Mouse (Mus musculus) embryonic facial prominence, embryonic 12.5 days (tissue): ENCODE data around the gene Bahd1. TPM values are rescaled to one million over a fixed set of nuclear protein-coding genes. Genes with fewer than 3 reads are reported as not detected.
A peak's percentile ranks its signal among the peaks of the same experiment; 100 is the strongest.

Source experiments
- ATAC-seq: fragments of 200-750 bp; cut with Nextera tagmentation; 2 replicates; pipeline ENCODE4 v1.8.0; 2017; ENCODE audit not compliant: insufficient number of reproducible peaks, insufficient read depth, low FRiP score, low TSS enrichment
- H3K27ac ChIP-seq: fragments of 300-500 bp; sonication (generic); 2 replicates; pipeline ENCODE4 v1.5.1; 2016; ENCODE audit warnings: mild to moderate bottlenecking
- H3K27me3 ChIP-seq: fragments of 300-500 bp; sonication (generic); 2 replicates; pipeline ENCODE4 v1.6.1; 2016; ENCODE audit warnings: mild to moderate bottlenecking, moderate library complexity
- H3K36me3 ChIP-seq: fragments of 300-500 bp; sonication (generic); 2 replicates; pipeline ENCODE4 v1.6.1; 2016; ENCODE audit warnings: mild to moderate bottlenecking
- H3K4me1 ChIP-seq: fragments of 300-500 bp; sonication (generic); 2 replicates; pipeline ENCODE4 v1.6.1; 2016
- H3K4me2 ChIP-seq: fragments of 300-500 bp; sonication (generic); replicated peaks from 2 replicates; pipeline ENCODE4 v1.6.1; 2016; ENCODE audit warnings: mild to moderate bottlenecking, moderate library complexity
- H3K4me3 ChIP-seq: fragments of 300-500 bp; sonication (generic); 2 replicates; pipeline ENCODE4 v1.5.1; 2016; ENCODE audit warnings: mild to moderate bottlenecking
- H3K9ac ChIP-seq: fragments of 300-500 bp; sonication (generic); 2 replicates; pipeline ENCODE4 v1.6.1; 2016; ENCODE audit warnings: mild to moderate bottlenecking, moderate library complexity
- H3K9me3 ChIP-seq: fragments of 300-500 bp; sonication (generic); 2 replicates; pipeline ENCODE4 v1.6.1; 2016; ENCODE audit warnings: mild to moderate bottlenecking, moderate library complexity
- WGBS: fragments of 180-500 bp; shearing (Covaris S2); methylation state at CpG from one replicate; pipeline ENCODE4 v1.1.7; 2016; 5-methylcytosine and 5-hydroxymethylcytosine counted together
- polyA plus RNA-seq: library from polyadenylated mRNA; unstranded; fragments of >200 nt; fragmentation: Nextera tagmentation; extraction: Ambion mirVana; gene quantifications from 2 replicates; pipeline ENCODE4 v1.2.1, GENCODE M21; 2016

Bahd1 gene
- polyA plus RNA-seq, 1 experiment from 2014 or later, result 4.1 TPM

DNA sequence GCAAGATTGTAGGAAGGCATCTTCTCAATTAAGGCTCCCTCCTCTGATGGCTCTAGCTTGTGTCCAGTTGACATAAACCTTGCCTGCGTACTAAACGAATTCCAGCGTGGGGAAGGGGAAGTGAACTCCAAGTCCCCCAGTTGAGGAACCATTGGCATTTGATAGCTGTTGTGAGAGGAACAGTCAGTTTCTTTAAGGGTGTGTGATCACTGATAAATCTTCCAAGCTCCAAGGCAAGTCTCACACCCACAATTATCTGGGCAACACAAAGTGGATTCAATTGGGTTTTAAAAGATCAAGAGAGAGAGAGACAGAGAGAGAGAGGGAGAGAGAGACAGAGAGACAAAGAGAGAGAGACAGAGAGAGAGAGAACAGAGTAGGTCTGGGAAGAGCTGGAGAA, 49.5 kb downstream of the Bahd1 start:
- Histone ChIP-seq H3K36me3 (no peaks in the 10 kb centered on the region), H3K27ac (no peak overlapping the region), H3K4me3 (no peak overlapping the region), H3K9ac (no peak overlapping the region), H3K4me2 (no peak overlapping the region), H3K27me3 (no peaks in the 10 kb centered on the region), H3K9me3 (no peaks in the 10 kb centered on the region), H3K4me1 (0 out of 2 replicates have a peak, but pooled peaks cover under 1% of the 10 kb centered on the region)
- no peak for ATAC-seq
- WGBS, result 77% methylated on average over 3 of the region's 3 CpGs

DNA sequence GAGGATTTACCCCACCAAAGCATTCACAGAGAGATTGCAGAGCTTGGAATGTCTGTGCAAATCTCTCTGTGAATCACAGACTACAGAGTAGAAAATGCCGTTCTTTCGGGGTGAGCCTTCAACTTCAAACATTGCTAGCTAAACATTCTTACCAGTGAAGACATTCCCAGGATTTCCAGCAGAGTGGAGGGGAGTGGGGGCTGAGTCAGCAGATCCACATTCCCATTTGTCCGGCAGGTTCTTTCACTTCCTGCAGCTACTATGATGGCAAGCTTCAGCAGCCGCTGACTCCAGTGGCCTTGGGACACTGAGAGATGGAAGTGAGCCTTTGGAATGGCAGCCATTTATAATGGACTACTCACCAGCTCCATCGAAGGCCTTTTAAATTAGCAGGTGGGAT, 56.3 kb downstream of the Bahd1 start:
- Histone ChIP-seq H3K4me3 (no peak overlapping the region), H3K9me3 (no peaks in the 10 kb centered on the region), H3K27ac (no peak overlapping the region), H3K27me3 (no peaks in the 10 kb centered on the region), H3K9ac (no peak overlapping the region), H3K4me2 (no peak overlapping the region), H3K4me1 (no peaks in the 10 kb centered on the region), H3K36me3 (no peaks in the 10 kb centered on the region)
- no peak for ATAC-seq
- 73% methylated on average over 5 of the region's 5 CpGs for WGBS

DNA sequence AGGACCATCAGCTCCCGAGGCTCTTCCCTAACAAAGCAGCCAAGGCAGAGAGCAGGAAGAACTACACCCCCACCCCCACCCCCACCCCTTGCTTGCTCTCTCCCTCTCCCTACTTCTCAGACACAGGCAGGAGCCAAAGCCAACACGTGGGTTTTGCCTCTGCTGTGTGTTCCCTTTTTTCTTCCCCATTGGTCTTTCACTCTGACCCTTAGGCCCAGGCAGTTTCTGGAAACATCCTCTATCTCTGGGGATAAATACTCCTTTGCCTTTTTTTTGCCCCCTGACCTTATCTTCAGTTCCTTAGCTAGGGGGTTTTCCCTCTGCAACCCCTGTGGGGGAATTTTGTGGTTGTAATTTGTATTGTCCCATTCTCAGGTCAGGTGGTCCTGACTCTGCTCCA, 59.5 kb downstream of the Bahd1 start:
- H3K4me2 ChIP-seq, result no peak overlapping the region
- H3K4me3 ChIP-seq, result no peak overlapping the region
- no peak overlapping the region for H3K9ac ChIP-seq
- H3K4me1 ChIP-seq, result 0 out of 2 replicates have a peak, but pooled peaks cover 3% of the 10 kb centered on the region
- no peaks in the 10 kb centered on the region for H3K36me3 ChIP-seq
- H3K27ac ChIP-seq, result no peak overlapping the region
- H3K9me3 ChIP-seq, result no peaks in the 10 kb centered on the region
- H3K27me3 ChIP-seq, result 0 out of 2 replicates have a peak, but pooled peaks cover 6% of the 10 kb centered on the region
- no peak for ATAC-seq
- WGBS, result 36% methylated on average over 2 of the region's 2 CpGs

DNA sequence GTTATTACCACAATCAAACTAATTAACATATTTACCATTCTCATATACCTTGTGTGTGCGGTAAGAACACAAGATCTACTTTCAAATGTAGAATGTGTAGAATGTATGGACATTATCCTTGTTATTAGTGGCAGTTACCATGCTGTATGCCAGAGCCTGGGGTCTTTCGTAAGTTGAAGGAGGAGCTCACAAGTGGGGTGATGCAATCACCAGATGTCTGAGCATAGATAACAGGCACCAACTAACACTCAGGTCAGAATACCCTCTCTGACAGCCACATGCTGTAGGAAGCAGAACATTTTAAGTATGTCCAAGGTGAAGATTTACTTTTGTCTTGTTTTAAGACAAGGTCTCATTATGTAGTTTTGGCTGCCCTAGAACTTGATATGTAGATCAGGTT, 60.2 kb downstream of the Bahd1 start:
- Histone ChIP-seq H3K9me3 (no peaks in the 10 kb centered on the region), H3K27me3 (0 out of 2 replicates have a peak, but pooled peaks cover 6% of the 10 kb centered on the region), H3K4me3 (no peak overlapping the region), H3K9ac (no peak overlapping the region), H3K36me3 (no peaks in the 10 kb centered on the region), H3K4me1 (0 out of 2 replicates have a peak, but pooled peaks cover 3% of the 10 kb centered on the region), H3K27ac (no peak overlapping the region), H3K4me2 (no peak overlapping the region)
- WGBS, result 87% methylated on average over 2 of the region's 2 CpGs
- ATAC-seq, result no peak

DNA sequence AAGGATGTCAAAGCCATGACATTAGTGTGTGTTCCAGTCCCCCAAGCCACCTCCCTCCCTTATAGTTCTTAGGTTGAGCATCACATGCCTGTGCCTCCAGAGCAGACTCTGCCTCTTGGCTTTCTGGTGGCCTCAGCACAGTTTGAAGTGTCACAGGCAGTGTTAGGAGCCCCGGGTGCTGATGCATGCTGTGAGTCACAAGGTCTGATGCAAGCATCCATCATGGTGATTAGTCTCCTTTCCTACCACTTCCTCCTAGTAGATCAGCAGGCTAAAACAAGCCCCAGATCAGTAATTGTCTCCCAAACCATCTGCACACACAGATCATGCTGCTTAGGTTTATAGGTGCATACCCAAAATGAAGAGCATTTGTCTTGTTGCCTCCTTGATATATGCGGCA, 61.4 kb downstream of the Bahd1 start:
- H3K27ac ChIP-seq, result no peak overlapping the region
- H3K4me1 ChIP-seq, result 0 out of 2 replicates have a peak, but pooled peaks cover 3% of the 10 kb centered on the region
- H3K4me3 ChIP-seq, result no peak overlapping the region
- H3K9ac ChIP-seq, result no peak overlapping the region
- no peak for ATAC-seq
- H3K27me3 ChIP-seq, result 0 out of 2 replicates have a peak, but pooled peaks cover 6% of the 10 kb centered on the region
- H3K9me3 ChIP-seq, result no peaks in the 10 kb centered on the region
- 51% methylated on average over 2 of the region's 2 CpGs for WGBS
- no peaks in the 10 kb centered on the region for H3K36me3 ChIP-seq
- no peak overlapping the region for H3K4me2 ChIP-seq

DNA sequence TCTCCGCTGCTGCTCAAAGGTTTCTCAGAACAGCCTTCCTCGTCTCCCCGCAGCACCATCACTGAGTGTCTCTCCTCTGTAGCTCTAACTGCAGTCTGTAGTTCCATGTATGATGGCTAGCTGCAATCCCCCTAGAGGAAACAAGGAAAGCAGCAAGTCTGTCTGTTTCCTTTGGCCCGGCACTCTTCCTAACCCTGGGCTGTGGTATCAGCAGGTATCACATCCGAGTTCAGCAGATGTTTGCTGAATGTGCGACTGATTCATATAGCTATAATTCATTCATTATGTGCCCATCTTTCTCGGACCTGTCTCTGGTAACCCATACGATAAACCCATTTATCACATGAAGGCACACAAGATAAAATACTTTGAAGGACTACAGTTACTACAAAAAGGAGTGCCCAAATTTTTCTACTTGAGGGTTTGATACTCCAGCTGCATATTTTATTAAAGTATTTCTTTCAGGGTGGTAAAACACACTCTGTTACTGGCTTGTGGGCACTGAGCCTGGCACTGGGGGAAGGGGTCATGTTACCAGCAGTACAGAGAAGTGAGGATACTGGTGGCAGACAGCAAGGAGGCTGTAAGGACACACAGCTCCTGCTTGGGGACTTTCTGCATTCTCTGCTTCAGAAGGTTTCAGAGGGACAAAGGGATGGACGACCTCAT, 63.0 kb downstream of the Bahd1 start:
- Histone ChIP-seq H3K27ac (no peak overlapping the region), H3K9me3 (no peaks in the 10 kb centered on the region), H3K4me3 (no peak overlapping the region), H3K4me2 (no peak overlapping the region), H3K9ac (no peak overlapping the region), H3K27me3 (0 out of 2 replicates have a peak, but pooled peaks cover 6% of the 10 kb centered on the region), H3K4me1 (0 out of 2 replicates have a peak, but pooled peaks cover 3% of the 10 kb centered on the region), H3K36me3 (no peaks in the 10 kb centered on the region)
- ATAC-seq, result no peak
- 56% methylated on average over 9 of the region's 9 CpGs for whole genome bisulfite sequencing

DNA sequence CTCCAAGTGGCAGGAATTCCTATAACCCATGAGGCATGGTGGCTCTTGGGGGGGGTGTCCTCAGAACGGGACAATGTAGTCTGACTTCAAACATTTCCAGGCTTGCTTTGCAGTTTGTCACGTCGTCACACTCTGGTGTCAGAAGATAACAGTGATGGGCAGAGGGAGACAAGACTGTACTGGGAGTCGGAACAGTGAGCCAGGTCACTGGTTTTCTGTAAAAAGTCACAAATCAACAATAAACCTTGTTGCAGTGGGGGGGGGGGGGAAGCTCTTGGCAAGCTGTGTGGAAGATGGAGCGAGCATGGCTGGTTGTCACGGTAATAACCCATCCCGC, 63.5 kb downstream of the Bahd1 start:
- Histone ChIP-seq H3K4me2 (no peak overlapping the region), H3K4me3 (no peak overlapping the region), H3K36me3 (no peaks in the 10 kb centered on the region), H3K27ac (no peak overlapping the region), H3K9me3 (no peaks in the 10 kb centered on the region), H3K9ac (no peak overlapping the region), H3K27me3 (0 out of 2 replicates have a peak, but pooled peaks cover 6% of the 10 kb centered on the region), H3K4me1 (0 out of 2 replicates have a peak, but pooled peaks cover 3% of the 10 kb centered on the region)
- WGBS, result 78% methylated on average over 7 of the region's 7 CpGs
- no peak for ATAC-seq

DNA sequence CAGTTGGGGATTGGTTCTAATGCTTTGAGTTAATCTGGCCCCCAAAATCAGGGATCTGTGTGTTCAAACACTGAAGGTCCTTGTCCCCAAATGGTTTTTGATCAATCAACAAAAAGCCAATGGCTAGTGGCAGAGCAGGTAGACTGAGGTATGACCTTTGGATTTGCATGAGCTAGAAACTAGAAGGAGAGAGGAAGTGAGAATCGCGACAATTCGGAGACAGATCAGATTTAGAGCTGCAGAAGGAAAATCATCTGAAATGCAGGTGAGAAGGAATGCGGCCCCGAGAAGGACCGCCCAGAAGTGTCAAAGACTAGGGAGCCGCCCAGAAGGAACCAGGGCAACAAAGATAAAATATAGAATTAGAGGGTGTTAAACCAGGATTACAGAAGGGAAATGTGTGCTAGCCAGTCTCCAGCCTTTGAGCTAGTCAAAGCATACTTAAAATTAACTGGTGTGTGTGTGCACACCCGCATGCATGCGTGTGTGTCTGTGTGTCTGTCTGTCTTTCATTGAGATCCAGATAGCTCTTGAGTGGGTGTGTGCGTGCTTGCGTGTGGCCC, 69.5 kb downstream of the Bahd1 start:
- Histone ChIP-seq H3K27ac (no peak overlapping the region), H3K36me3 (no peaks in the 10 kb centered on the region), H3K27me3 (peaks cover 15% of the 10 kb centered on the region), H3K4me1 (no peaks in the 10 kb centered on the region), H3K9ac (no peak overlapping the region), H3K4me2 (no peak overlapping the region), H3K4me3 (no peak overlapping the region), H3K9me3 (no peaks in the 10 kb centered on the region)
- no peak for ATAC-seq
- WGBS, result 84% methylated on average over 11 of the region's 11 CpGs

DNA sequence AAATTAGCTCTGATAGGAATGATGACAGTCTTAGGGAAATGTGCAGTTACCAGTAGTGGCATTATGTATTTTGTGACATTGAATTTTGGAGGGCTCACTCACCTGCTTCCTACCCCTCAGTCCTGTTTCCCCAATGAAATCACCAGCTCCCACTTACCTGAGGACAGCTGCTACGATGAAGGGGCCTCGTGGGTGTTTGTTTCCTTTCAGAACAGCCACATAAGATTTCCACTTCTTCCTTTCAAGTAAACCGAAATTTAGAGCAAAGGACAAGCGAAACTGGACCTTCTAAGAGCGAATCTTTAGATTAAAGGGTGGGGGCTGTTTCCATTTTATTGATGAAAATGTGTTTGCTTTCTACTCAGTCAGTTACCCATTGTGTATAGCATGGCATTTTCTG, 71.9 kb downstream of the Bahd1 start:
- no peaks in the 10 kb centered on the region for H3K9me3 ChIP-seq
- H3K9ac ChIP-seq, result no peak overlapping the region
- ATAC-seq, result no peak
- H3K27ac ChIP-seq, result no peak overlapping the region
- no peaks in the 10 kb centered on the region for H3K36me3 ChIP-seq
- no peak overlapping the region for H3K4me3 ChIP-seq
- H3K27me3 ChIP-seq, result peaks cover 36% of the 10 kb centered on the region
- no peaks in the 10 kb centered on the region for H3K4me1 ChIP-seq
- no peak overlapping the region for H3K4me2 ChIP-seq
- whole genome bisulfite sequencing, result 85% methylated on average over 5 of the region's 5 CpGs

DNA sequence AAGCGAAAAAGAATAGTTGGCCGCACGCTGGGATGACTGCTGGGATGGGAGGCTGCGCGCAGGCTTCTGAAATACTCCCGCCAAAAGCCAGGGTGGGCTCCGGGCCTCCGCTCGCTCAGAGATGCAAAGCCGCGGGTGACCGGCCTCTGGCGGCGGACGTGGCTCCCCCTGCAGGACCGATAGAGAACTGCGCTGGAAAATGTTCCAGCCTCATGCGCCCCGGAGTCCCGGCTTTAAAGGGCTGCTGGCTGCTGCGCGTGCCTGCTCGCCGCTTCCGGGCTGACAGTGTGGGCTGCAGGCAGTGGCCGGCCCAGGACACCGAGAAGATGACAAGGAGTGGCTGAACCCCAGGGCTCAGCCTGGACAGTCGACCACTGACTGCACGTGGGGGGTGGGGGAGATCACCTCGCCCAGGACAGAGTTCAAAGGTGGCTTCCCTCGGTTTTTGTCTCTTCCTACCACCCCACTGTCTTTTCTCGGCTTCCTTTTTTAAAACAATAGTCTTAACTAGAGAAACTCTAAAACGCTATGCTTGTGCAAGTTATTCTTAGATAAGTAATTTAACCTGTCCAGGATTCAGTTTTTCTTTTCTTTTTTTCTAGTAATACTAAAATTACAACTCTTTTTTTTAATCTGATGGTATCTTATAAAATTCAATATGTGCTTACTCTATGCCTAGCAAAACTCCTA, 72.7 kb downstream of the Bahd1 start:
- no peaks in the 10 kb centered on the region for H3K36me3 ChIP-seq
- peak; percentile 62 for ATAC-seq
- no peaks in the 10 kb centered on the region for H3K9me3 ChIP-seq
- no peaks in the 10 kb centered on the region for H3K4me1 ChIP-seq
- H3K27me3 ChIP-seq, result peaks cover 44% of the 10 kb centered on the region
- H3K4me2 ChIP-seq, result peak overlapping the region; percentile 74
- H3K4me3 ChIP-seq, result peak overlapping the region; percentile 36
- peak overlapping the region; percentile 55 for H3K9ac ChIP-seq
- no peak overlapping the region for H3K27ac ChIP-seq
- under 1% methylated on average over 33 of the region's 33 CpGs for WGBS
